Mouse (Mus musculus): ENCODE results near the gene Slc35a2.

Gene Slc35a2

DNA sequence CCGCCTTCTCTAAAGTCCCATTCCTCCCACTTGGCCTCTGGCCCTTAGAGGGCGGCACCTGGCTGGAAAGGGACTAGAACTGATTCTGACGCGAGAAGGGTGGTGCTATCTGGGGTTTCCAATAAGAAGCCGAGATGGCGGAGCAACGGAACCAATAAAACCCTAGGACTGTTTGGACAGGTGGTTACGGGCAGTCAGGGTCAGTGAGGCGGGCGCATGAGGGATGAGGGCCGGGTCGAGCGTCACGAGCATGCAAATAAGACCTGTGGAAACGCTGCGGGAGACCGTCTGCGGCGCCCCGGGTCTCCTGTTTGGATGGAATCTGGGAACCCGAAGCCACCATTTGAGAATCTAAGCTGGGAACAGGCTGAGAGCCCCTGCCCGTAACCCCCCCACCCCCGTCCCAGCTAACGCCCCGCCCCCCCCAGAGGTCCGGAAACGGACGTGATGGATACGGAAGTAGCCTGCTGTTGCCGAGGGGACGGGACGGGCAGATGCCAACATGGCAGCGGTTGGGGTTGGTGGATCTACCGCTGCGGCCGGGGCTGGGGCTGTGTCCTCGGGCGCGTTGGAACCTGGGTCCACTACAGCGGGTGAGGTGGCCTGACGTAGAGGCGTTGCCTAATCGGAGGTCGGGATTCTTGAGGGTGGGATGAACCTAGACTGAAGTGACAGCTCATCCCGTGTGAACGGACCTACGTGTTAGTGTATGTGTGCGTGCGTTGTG, at the start of gene Slc35a2:
Gene Slc35a2, plus strand, starts transcription at position 188 of the 727 bp plus-strand sequence.
- DNase-seq (ENCODE audit: extremely low spot score, low read depth, low spot score): peak; percentile 63

DNA sequence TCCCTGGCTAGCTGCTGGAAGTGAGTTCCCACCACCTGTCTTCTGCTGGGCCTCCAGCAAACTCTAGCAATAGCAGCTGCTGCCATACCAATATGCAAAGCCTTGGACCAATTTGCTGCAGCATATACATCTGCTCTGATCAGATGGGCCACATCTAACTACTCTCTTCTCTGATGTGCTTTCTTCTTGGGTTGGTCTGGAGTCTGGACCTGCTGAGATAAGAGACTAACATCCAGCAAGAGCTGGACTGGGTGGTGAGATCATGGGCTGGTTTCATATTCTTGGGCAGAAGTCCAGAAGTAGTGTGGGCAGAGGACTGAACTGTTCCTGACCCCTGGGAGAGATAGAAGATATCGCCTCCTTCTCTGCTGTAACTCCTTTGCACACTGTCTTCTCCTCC, 46.7 kb upstream of the Slc35a2 start:
- no peak for DNase-seq (ENCODE audit: extremely low spot score, low read depth, low spot score)

DNA sequence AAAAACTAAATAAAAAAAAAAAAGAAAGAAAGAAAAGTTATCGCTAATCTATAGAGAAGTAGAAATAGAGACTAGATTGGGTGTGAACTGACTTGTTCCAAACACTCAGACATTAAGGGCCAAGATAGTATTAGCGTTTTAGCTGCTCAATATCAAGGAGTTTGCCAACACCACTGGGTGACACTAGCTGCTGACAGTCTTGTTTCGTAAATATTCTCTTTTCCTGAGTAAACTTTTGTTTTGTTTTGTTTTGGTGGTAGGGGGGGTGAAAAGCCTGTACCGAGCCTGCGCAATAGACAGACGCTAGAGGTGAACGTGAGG, 43.0 kb upstream of the Slc35a2 start:
- DNase-seq (ENCODE audit: extremely low spot score, low read depth, low spot score): no peak

DNA sequence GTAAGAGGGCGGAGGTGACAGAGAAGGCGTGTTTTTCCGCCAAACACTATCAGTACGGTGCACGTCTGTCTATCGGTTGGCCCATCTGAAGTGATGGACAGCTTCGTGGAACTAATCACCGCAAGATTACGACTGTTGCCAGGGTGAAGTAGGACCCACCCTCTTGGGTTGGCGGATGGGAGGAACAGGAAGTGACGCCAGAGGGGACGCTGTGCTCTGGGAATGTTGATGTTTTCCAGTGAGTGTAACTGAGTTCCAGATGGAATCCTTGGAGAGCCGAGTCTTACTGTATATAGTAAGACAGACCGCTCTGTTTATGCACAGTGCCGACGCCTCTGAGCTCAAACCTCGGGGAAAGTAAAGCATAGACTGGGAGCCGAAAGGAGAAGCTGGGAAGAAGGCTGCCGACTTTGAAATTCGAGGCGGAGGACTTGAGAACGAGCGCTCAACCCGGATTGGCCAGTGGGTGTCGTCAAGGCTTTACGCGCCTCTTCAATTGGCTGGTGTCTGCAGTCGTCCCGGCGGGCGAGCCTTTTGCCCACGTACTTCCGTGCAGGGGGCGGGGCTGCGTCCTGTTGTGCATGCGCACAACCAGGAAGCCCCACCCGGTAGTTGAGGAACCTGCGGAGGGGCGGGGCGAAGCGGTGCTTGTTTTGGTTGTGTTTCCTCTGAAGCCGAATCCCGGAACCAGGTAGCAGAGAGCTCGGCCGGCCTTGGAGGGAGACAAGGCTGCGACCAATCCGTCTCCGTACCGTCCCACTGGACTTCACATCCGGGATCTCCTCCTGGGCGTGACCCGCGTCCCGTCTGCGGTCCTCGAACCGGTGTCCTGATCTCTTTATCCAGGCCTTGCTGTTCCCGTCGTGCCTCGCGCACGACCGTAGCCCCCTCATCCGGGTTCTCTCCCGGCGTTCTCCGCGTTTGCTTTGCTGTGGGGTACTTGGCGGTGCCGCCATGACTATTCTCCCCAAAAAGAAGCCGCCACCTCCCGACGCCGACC, 42.4 kb upstream of the Slc35a2 start, which contains the start of gene Otud5:
Gene Otud5, plus strand, starts transcription at position 202 of the 1,000 bp plus-strand sequence.
- DNase-seq (ENCODE audit: extremely low spot score, low read depth, low spot score): peak; percentile 82

DNA sequence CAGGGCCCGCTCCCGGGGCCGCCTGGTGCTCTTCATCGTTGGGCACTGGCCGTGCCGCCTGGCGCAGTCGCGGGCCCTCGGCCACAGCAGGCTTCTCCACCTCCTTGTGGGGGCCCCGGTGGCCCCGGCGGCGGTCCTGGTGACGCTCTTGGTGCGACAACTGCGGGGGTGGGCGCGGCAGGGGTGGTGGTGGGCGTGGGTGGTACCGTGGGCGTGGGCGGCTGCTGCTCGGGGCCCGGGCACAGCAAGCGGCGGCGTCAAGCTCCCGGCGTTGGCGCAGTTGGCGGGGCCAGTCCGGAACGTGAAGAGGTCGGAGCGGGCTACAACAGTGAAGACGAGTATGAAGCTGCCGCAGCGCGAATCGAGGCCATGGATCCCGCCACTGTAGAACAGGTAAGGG, 41.5 kb upstream of the Slc35a2 start:
- DNase-seq (ENCODE audit: extremely low spot score, low read depth, low spot score): no peak

- DNase-seq (ENCODE audit: extremely low spot score, low read depth, low spot score): no peak
These were observed 36.0 kb upstream of the Slc35a2 start for GRCm38 (mm10) chrX:7847845-7848244.

DNA sequence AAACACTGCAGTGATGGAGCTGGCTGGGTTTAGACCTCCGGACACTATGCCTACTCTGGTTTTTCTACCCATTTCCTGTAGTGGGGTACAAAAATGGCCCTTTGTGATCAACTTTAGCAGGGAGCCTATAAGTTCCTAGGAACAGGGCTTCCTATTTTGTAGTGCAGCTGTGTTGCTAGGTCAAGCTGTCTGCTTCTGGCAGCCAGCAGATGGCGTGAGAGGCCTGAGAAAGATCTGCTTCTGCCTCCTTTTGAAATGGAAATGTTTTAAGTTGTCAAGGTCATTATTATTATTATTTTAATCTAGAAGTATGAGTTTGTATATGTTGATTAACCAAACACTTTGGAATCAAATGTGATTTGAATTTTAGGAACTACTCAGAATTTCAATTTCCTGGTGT, 29.2 kb upstream of the Slc35a2 start:
- DNase-seq (ENCODE audit: extremely low spot score, low read depth, low spot score): no peak

DNA sequence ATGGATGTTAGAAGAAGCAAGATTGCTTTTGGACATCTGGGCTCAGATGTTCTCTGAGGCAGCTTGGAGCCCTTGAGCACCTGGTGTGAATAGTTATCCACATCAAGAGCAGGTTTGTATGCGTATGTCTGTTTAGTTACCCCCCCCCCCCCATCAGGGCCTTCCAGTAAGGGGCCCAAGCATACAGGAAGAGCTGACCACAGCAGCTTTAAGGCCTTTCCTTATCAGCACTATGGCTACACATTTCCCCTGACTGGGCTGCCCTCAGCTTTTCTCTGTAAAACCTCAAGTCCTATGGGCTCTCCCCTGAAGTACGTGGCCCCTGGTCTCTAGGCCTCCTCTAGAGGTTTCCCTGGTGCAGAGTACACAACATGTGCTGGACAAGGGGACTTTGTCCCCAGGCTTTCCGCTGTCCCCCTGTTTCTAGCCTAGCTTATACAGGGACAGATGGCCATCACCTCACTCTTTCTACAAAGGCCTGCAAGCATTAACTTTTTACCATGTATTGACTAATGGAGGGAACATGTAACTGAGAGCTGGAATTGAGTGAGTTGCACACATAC, 24.6 kb upstream of the Slc35a2 start:
- no peak for DNase-seq (ENCODE audit: extremely low spot score, low read depth, low spot score)

GRCm38 (mm10) chrX:7863181-7863580, 20.6 kb upstream of the Slc35a2 start:
- DNase-seq (ENCODE audit: extremely low spot score, low read depth, low spot score): no peak

DNA sequence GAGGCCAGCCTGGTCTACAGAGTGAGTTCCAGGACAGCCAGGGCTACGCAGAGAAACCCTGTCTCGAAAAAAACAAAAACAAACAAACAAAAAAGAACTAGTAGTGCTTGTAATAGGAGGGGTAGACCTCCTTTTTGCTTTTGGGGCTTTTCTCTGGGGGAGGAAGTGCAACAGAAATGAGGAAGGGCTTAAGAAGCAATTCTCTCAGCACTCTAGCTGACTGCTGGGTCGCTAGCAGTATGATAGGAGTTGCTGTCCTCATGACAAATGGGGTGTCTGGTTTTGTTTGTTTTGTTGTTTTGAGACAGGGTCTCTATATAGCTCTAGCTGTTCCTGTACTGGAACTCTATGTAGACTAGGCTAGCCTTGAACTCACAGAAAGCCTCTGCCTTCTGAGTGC, 19.3 kb upstream of the Slc35a2 start:
- DNase-seq (ENCODE audit: extremely low spot score, low read depth, low spot score): no peak

DNA sequence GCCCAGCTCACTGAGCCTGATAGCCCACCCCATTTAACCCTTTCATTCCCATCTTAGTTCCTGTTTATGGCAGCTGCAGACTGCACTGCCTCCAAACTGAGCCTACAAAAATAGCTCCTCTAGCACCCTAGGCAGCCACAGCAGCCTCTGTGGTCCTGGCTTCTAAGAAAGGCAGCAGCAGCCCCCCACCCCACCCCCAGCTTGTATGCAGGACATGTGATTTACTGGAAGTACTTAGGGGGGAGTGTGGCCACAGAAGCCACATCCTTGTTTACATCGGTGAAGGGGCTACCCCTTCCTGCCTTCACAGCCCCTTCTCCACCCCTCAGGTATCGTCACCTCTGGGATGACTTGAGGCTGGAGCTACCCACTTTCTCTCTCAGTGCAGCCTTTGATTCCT, 18.5 kb upstream of the Slc35a2 start:
- DNase-seq (ENCODE audit: extremely low spot score, low read depth, low spot score): no peak

DNA sequence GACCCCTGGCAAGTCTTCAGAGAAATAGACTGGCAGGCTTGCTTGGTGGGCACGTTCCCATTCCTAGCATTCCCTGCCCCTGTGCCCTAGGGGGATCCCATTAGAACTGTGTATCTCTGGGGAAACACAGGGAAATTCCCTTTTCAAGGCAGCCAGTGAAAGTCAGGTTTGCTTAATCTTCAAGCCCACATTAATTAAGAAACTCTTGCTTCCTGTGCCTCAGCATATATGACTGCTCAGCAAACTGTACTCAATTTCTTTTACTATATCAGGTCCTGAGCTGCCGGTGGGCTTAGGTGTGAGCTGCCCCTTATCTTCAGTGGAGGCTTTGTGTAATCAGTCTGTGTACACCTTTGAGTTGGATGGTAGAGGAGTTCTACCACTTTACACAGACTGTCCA, 18.0 kb upstream of the Slc35a2 start:
- no peak for DNase-seq (ENCODE audit: extremely low spot score, low read depth, low spot score)

DNA sequence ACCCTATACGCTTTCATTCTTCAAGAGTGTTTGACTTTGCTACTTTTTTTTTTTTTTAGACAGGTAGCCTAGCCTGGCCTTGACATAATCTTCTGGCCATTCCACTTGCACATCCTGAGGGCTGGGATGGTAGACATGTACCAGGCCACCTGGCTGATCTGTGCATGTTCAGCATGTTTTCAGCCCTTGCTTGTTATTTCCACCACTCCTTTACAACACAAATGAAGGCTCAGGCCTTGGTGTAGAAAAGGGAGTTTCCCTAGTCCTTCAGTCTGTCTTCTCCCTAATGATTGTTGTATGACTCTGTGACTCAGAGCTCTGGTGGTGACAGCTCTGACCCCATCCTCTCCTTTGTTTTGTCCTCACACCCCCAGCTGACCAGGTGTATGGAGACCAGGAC, 16.7 kb upstream of the Slc35a2 start:
- no peak for DNase-seq (ENCODE audit: extremely low spot score, low read depth, low spot score)

DNA sequence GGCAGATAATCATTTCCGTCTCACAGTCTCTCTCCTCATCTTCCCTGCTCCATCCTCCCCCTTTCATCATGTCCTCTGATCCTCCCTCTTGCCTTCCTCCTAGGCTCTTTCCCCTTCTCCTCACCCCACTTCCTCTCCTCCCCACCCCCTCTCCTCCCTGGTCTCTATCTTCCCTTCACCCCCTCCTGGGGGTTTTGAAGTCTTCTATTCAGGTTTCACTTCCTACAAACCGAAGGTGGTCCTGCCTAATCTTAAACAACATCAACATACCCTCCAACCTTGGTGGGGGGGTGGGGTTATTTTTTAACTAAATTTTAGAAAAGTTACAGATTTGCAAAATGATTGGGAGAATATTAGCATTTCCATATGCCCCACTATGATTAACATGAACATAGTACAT, 15.3 kb upstream of the Slc35a2 start:
- DNase-seq (ENCODE audit: extremely low spot score, low read depth, low spot score): no peak

DNA sequence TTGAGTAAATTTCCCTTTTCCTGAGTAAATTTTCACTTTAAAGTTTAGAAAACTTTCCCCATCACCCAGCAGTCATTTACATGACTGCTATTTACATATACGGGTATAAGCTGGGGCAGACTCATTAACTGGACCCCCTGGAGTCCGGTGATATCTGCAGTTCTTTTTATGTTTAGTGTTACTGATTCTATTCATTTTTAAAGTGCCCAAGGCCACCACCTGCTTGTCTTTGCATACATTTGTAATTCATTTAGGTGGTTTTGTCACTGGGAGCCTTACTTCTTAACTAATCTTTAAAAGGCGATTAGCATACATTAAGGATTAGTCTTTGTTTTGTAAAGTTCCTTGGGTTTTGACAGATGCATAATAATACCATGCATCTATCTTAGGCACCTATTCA, 14.0 kb upstream of the Slc35a2 start:
- DNase-seq (ENCODE audit: extremely low spot score, low read depth, low spot score): no peak

GRCm38 (mm10) chrX:7878007-7878419, 5.8 kb upstream of the Slc35a2 start, which contains the start of gene Pim2:
Pim2 (plus strand) TSS chrX:7878262.
- DNase-seq (ENCODE audit: extremely low spot score, low read depth, low spot score): no peak

GRCm38 (mm10) chrX:7878495-7878894, 5.3 kb upstream of the Slc35a2 start:
- no peak for DNase-seq (ENCODE audit: extremely low spot score, low read depth, low spot score)

DNA sequence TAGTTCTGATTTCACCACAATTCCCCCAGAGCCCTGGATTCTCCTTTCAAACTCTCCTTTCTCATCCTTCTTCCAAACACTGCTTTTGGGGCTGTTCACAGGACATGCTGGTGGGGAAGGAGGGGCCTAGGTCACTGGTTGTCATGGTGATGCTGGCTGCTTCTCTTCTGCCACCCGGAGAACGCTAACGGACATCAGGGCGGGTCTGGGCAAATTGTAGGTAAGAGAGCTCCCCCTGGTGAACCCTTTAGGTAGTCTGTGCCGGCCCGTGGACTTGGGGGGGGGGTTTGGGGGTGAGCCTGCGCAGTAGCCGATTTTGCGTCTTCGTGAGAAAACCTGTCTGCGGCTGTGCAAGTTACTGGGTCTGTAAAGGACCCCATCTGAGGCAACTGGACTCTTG, 4.0 kb upstream of the Slc35a2 start:
- DNase-seq (ENCODE audit: extremely low spot score, low read depth, low spot score): no peak

- DNase-seq (ENCODE audit: extremely low spot score, low read depth, low spot score): no peak
These were observed 14.4 kb downstream of the Slc35a2 start for GRCm38 (mm10) chrX:7898211-7898610.

DNA sequence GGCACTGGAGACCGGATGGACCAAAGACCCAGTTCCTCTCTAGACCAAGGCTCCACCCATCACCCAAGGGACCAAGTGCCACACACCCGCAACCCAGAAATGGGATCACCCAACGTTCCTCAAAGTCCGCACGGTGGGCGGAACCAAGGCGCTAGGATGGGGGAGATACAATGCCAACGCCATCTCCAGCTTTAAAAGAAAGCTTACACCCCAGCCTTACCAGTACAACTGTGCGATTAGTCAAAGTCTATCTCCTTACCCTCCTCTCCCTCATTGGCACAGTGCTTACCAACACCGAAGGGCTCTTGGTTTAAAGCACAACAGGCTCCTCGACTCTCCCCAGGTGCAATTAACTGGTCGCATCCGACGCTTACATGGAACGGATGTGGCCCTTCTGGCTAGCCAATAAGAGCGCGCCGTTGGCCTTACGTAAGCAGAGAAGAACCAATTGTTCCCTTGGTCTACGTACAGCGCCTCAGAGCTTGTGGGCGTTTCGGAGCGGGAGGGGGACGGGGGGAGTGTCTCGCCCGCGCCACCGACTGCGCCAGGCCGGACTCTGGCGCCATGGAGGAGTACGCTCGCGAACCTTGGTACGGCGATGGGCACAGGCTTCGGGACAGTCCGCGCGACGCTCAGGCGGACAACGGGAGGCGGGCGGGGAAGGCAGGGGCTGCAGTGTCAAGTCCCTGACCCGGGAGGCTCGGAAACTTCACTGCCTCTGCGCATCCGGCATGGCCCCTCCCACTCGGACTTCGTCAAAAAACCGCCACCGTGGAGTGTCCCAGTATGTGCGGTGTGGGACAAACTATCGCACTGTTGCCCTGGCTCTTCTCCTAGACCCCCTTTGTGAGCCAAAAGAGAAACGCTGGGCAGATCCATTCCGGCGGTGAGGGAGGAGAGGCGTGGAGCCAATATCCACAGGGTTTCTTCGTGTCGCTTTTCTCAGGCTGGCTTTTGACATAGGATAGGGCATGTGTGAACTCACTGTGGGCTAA, 15.3 kb downstream of the Slc35a2 start, which contains the start of the genes Pqbp1 and Timm17b:
Gene Pqbp1, minus strand, starts transcription at position 390 of the 995 bp plus-strand sequence.
Gene Timm17b, plus strand, starts transcription at position 478 of the 995 bp plus-strand sequence.
- DNase-seq (ENCODE audit: extremely low spot score, low read depth, low spot score): peak; percentile 83
